Mouse (Mus musculus): ENCODE measurements around the gene E030025P04Rik.

DNA sequence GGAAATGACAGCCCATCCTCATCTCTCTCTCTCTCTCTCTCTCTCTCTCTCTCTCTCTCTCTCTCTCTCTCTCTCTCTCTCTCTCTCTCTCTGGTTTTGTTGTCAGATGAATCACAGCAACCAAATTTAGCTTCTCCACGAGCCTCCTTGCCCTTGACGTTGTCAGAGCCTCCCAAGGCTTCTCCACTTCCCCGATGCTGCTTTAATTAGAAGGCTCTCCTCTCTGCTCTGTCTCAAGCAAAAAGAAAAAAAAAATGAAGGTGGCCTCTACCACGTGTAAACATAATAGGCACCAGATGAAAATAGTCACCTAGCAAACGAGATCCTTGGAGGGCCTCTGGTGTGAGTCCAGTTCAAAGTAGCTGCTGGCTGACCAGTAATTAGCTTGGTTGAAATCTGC is 52.3 kb downstream of the E030025P04Rik start:
- no peak for TF ChIP-seq POLR2A (IDR thresholded peaks at IDR 0.05; ENCODE audit: low read depth, low read length)
- no peak for TF ChIP-seq CTCF (conservative IDR thresholded peaks at IDR 0.05; ENCODE audit: insufficient read depth, insufficient read length, low read depth, low read length)

Measured in kidney, adult 2 months (tissue).